Mouse (Mus musculus) embryo, embryonic 10 days (tissue): ENCODE results near the gene Ate1.
"Not testable (repeated sequence)": the region's sequence is repeated elsewhere in the genome, so short reads cannot be mapped to it uniquely, and the experiment has no call there.

ENCODE experiments used
- DNase-seq: peaks from one replicate; pipeline ENCODE4 v3.0.0-alpha.2; 2015; ENCODE audit warnings: low spot score

Gene Ate1

DNA sequence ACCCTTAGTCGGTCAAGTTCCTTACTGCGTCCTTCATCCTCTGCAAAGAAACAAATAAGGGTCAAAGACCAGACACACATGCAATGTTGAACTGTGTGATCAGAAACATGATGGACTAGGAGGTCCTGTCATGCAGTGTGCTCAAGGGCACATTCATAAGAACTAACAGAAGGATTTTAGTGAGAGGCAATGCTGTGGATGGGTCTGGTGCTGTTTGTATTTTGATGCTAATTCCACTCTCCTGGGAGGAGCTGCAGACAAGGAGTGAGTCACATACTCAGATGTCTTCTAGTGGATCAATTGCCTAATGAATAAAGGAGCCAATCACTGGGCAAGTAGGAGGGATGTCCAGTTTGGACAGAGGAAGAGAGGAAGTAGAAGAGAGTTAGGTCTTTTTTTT, 125.5 kb downstream of the Ate1 start:
- no peak for DNase-seq

GRCm38 (mm10) chr7:130390060-130390459, 130.1 kb downstream of the Ate1 start:
- DNase-seq: not testable (repeated sequence)

- no peak for DNase-seq
Observed at GRCm38 (mm10) chr7:130386308-130386707, 133.9 kb downstream of the Ate1 start.

DNA sequence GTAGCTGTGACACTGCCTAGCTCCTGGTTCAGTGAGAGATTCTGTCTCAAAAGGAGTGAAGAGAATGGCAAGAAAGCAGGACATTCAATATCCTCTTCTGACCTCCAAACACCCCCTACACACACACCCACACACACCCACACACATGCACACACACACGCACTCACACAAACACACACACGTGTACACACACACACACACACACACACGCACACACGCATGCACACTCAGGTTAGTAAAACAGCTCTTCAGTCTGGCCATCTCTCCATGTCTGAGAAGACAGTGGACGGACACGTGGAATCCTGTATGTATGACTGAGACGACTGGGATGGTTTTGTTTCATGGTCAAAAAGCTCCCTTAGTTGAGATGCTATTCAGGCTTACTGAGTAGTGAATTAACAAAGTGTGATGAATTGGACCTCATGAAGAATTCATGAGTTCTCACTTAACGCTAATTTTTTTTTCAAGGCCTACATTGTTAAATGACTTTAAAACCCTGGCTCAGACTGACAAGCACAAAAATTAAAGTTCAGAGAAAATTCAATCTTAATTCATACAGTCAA, 134.4 kb downstream of the Ate1 start:
- no peak for DNase-seq

GRCm38 (mm10) chr7:130382126-130382525, 138.0 kb downstream of the Ate1 start:
- DNase-seq: no peak

DNA sequence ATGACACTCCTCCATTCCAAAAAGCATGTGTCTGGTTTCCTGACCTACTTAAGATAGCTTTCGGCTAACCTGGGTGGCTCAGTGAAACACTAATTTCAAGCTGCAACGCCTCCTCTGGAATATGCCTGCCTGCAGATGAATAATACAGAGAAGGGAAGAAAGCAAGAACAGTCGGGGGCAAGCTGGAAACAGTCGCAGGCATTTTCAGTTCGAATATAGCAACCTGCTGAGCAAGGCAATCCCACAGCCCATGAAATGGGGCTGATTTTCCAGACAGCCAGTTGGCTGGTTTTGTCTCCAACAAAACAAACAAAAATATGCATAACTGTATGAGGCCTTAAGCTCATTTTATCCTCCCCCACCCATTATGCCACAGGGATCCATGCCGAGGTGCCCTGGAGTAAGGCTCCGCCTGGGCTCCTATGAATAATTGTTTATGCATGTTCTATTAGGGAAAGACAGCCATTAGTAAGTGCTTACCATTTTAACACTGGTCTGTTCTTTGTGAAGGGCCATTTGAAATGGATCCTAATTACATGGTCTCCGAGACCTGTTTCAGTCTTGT, 138.7 kb downstream of the Ate1 start:
- DNase-seq: no peak

- DNase-seq: no peak
Observed at GRCm38 (mm10) chr7:130380769-130381355, 139.3 kb downstream of the Ate1 start.

DNA sequence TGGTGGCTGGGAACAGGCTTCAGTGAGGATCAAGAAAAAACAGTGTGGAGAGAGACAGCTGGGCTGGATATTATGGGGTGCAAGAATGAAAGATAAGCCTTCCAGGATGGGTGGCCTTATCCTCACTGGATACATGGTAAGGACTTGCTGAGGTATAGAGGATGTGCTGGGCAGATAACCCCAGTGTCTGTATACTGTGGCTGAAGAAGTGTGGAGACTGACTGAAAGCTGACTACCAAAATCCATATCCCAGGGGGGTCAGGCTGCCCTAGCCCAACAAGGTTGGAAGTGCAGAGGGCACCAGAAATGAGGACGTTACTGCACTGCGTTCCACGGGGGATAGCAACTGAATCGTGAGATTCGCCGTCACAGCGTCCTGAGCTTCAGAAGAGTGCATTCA, 139.8 kb downstream of the Ate1 start:
- DNase-seq: no peak

DNA sequence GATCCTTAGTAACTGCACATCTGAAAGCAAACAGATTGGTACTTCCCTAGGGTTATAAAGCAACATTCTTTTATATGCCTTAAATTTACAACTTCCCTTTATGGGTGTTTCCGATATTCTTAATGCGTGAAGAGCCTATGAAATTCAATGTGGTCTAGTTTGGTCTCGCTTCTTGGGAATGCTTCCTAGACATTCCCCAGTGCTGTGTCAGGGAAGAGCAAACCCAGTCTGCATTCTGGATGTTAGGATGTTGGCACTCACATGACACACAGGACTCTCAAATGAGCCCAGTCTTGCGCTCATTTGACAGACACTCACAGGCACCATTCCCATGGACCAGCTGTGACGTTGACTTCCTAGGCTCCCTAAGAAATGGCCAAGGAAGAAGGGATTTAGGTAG, 140.3 kb downstream of the Ate1 start:
- no peak for DNase-seq

DNA sequence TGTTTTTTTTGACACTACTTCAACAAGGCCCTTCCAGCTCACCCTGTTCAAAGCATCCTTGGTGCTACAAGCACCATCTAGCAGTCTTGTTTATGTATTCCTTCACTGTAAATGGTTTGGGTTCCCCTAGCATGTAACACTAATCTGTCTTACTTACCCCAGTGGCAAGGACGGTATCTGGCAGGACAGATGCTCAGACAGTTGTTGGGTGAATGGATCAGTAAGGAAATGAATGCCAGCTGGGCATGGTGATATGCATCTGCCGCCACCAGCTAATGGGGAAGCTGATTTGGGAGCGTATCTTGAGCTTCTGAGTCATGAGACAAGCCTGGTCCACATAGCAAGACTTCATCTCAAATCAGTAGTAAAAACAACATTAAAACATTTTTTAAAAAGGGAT, 141.9 kb downstream of the Ate1 start:
- DNase-seq: no peak

DNA sequence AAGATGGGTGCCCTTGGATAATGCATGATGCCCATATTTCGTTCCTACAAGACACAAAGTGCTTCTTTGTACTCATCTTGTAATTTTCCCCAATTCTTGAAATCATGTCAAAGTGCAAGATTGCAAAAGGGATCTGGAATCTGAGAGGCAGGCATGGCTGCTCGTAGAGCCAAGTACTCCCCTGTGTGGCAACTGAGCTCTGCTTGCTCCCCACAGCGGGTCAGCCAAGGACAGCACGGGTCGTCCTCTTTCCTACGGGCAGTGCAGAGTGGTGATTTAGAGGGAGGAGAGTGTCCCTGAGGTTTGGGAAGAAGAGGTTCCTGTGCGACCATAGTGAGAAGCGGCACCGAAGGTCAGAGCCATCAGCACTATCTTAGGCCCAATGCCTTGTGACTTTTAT, 145.9 kb downstream of the Ate1 start:
- DNase-seq: no peak

- peak; percentile 86 for DNase-seq
Observed at GRCm38 (mm10) chr7:130368827-130369641, 151.1 kb downstream of the Ate1 start.

DNA sequence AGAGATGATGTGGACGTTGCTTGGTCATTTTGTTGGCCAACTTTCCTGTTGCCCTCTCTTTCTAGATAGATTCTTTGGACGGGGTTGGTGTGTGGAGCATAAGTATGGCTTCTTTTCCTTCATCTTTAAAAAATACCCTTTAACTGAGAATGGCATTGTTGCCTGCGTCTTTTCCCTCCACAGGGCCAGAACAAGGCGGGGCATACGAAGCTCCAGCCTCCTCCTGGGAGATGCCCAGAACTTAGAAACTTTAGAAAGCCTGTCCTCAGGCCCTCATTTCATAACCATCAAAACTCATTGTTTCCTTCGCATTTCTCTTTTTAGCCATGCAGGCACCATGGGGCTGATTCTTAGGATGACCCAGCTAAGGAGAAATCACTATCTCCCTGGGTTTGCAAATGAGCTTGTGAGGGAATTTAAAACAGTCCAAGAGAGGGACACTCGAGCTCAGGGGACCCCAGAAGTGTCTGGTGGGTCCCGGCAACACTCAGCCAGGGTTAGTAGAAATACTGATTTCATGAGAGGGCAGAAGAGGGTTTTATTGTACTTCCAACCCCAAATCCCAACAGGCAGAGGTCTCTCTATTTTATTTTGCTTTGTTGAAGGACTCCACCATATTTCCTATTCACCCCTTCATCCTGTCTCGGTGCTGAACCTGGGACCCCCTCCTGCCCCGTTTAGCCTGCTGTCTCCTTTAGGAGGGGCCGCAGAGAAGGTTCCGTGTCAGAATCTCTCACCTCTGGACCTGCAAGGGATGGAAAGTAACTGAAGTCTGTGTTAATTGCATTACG, 151.9 kb downstream of the Ate1 start:
- no peak for DNase-seq

GRCm38 (mm10) chr7:130367222-130368035, 152.7 kb downstream of the Ate1 start:
- peak; percentile 71 for DNase-seq

GRCm38 (mm10) chr7:130365711-130366110, 154.5 kb downstream of the Ate1 start:
- DNase-seq: no peak
